14 mouse cellular contexts compared by ENCODE assay signal in genomic region chr2:157514353-157514752, GRCm38 (mm10). TPM values are rescaled to one million over a fixed set of nuclear protein-coding genes. Genes with fewer than 3 reads are reported as not detected.
A peak's percentile ranks its signal among the peaks of the same experiment; 100 is the strongest.
DNase-seq lines count a peak whose midpoint lies in the region; ATAC-seq and TF ChIP-seq lines count a peak whose summit lies in the region.
"Had no signal": no experiment of that assay in that cellular context is flagged by ENCODE, and none has a peak within 500 bp of the region (broad histone marks: within the 10 kb centered on the region; RNA-seq: fewer than 3 reads in every experiment).

No protein-coding gene starts in this region.

- no peaks in the 10 kb centered on the region for H3K36me3 ChIP-seq in forebrain, embryonic 11.5 days (ENCODE audit: control insufficient read depth, insufficient read depth, low read length)
- H3K36me3 ChIP-seq in forebrain, postnatal 0 days (ENCODE audit: insufficient read depth), result no peaks in the 10 kb centered on the region
- H3K36me3 ChIP-seq in forebrain, embryonic 12.5 days (replicated peaks), result no peaks in the 10 kb centered on the region
- no peaks in the 10 kb centered on the region for H3K36me3 ChIP-seq in limb, embryonic 14.5 days (ENCODE audit: control insufficient read depth, insufficient read depth, low read length)
- no peaks in the 10 kb centered on the region for H3K36me3 ChIP-seq in liver, postnatal 0 days (replicated peaks; ENCODE audit: insufficient read depth, low read length)
- no peaks in the 10 kb centered on the region for H3K36me3 ChIP-seq in lung, postnatal 0 days (ENCODE audit: insufficient read depth, low read length)
- H3K36me3 ChIP-seq: intestine, embryonic 15.5 days had no signal

- ATAC-seq in forebrain, embryonic 11.5 days (replicated peaks; ENCODE audit: low FRiP score), result peak; percentile 62
- ATAC-seq in forebrain, postnatal 0 days, result no peak
- ATAC-seq in forebrain, embryonic 12.5 days (ENCODE audit: low FRiP score), result no peak; the same call in 1 of the 2 replicates
- peak; percentile 72 for ATAC-seq in limb, embryonic 14.5 days (ENCODE audit: low FRiP score, low read depth)
- ATAC-seq in liver, postnatal 0 days, result no peak
- ATAC-seq in lung, postnatal 0 days, result no peak
- ATAC-seq in cerebellum, adult (ENCODE audit: insufficient number of reproducible peaks, low FRiP score, low TSS enrichment), result no peak
- ATAC-seq: intestine, embryonic 15.5 days had no signal

- TF ChIP-seq CTCF in forebrain, postnatal 0 days (IDR thresholded peaks at IDR 0.05; ENCODE audit: low read depth), result no peak
- no peak for TF ChIP-seq CTCF in brain, embryonic 14.5 days (IDR thresholded peaks at IDR 0.05; ENCODE audit: borderline replicate concordance, extremely low read depth, insufficient read depth, insufficient read length)
- no peak for TF ChIP-seq CTCF in liver, postnatal 0 days (IDR thresholded peaks at IDR 0.05; ENCODE audit: low read depth)
- no peak for TF ChIP-seq CTCF in lung, postnatal 0 days (IDR thresholded peaks at IDR 0.05)

- DNase-seq in forebrain, embryonic 11.5 days (ENCODE audit: low spot score), result no peak
- DNase-seq in forebrain, postnatal 0 days, result no peak
- peak; percentile 62 for DNase-seq in brain, embryonic 14.5 days (ENCODE audit: low read depth)
- peak; percentile 39 for DNase-seq in limb, embryonic 14.5 days (ENCODE audit: low spot score)
- no peak for DNase-seq in liver, postnatal 0 days
- DNase-seq in lung, postnatal 0 days (ENCODE audit: low spot score), result no peak
- DNase-seq: cerebellum, adult 11-12 months; right cerebral cortex, postnatal 25 days had no signal

- TF ChIP-seq EP300 in liver, postnatal 0 days (IDR thresholded peaks at IDR 0.05; ENCODE audit: low read depth), result no peak
- no peak for TF ChIP-seq EP300 in lung, postnatal 0 days (IDR thresholded peaks at IDR 0.05)

- H3K4me2 ChIP-seq in forebrain, embryonic 11.5 days (ENCODE audit: low read depth, low read length, severe bottlenecking), result no peak overlapping the region
- H3K4me2 ChIP-seq in forebrain, postnatal 0 days (ENCODE audit: low read depth), result no peak overlapping the region
- no peak overlapping the region for H3K4me2 ChIP-seq in forebrain, embryonic 12.5 days
- no peak overlapping the region for H3K4me2 ChIP-seq in limb, embryonic 14.5 days (replicated peaks; ENCODE audit: low read depth, low read length, severe bottlenecking)
- no peak overlapping the region for H3K4me2 ChIP-seq in liver, postnatal 0 days (ENCODE audit: low read depth, low read length)
- H3K4me2 ChIP-seq in lung, postnatal 0 days (replicated peaks; ENCODE audit: low read depth, low read length), result no peak overlapping the region
- H3K4me2 ChIP-seq: intestine, embryonic 15.5 days had no signal

- no peaks in the 10 kb centered on the region for H3K9me3 ChIP-seq in forebrain, embryonic 11.5 days (ENCODE audit: control insufficient read depth, low read length)
- no peaks in the 10 kb centered on the region for H3K9me3 ChIP-seq in forebrain, postnatal 0 days (ENCODE audit: low read length)
- H3K9me3 ChIP-seq in forebrain, embryonic 12.5 days, result no peaks in the 10 kb centered on the region
- no peaks in the 10 kb centered on the region for H3K9me3 ChIP-seq in limb, embryonic 14.5 days (ENCODE audit: control insufficient read depth, low read length)
- no peaks in the 10 kb centered on the region for H3K9me3 ChIP-seq in liver, postnatal 0 days (ENCODE audit: low read length)
- no peaks in the 10 kb centered on the region for H3K9me3 ChIP-seq in lung, postnatal 0 days (ENCODE audit: low read length)
- H3K9me3 ChIP-seq: intestine, embryonic 15.5 days; megakaryocyte, embryonic 14.5 days had no signal

- peaks cover 20% of the 10 kb centered on the region for H3K4me1 ChIP-seq in forebrain, embryonic 11.5 days (replicated peaks; ENCODE audit: control insufficient read depth, insufficient read depth, low read length)
- H3K4me1 ChIP-seq in forebrain, postnatal 0 days (ENCODE audit: insufficient read depth), result no peaks in the 10 kb centered on the region
- peaks cover 60% of the 10 kb centered on the region for H3K4me1 ChIP-seq in forebrain, embryonic 12.5 days
- peaks cover 18% of the 10 kb centered on the region for H3K4me1 ChIP-seq in limb, embryonic 14.5 days (ENCODE audit: control insufficient read depth, insufficient read depth, low read length)
- H3K4me1 ChIP-seq in liver, postnatal 0 days (ENCODE audit: insufficient read depth), result peaks cover 17% of the 10 kb centered on the region
- H3K4me1 ChIP-seq in lung, postnatal 0 days (ENCODE audit: insufficient read depth, low read depth, low read length), result no peaks in the 10 kb centered on the region
- H3K4me1 ChIP-seq: intestine, embryonic 15.5 days had no signal

- H3K27me3 ChIP-seq in forebrain, embryonic 11.5 days (ENCODE audit: control insufficient read depth, insufficient read depth, low read length), result 0 out of 2 replicates have a peak, but pooled peaks cover 2% of the 10 kb centered on the region
- no peaks in the 10 kb centered on the region for H3K27me3 ChIP-seq in forebrain, postnatal 0 days (ENCODE audit: insufficient read depth, low read length)
- H3K27me3 ChIP-seq in forebrain, embryonic 12.5 days, result peaks cover 21% of the 10 kb centered on the region
- H3K27me3 ChIP-seq in limb, embryonic 14.5 days (ENCODE audit: control insufficient read depth, insufficient read depth, low read length), result no peaks in the 10 kb centered on the region
- no peaks in the 10 kb centered on the region for H3K27me3 ChIP-seq in liver, postnatal 0 days (ENCODE audit: insufficient read depth, low read length)
- no peaks in the 10 kb centered on the region for H3K27me3 ChIP-seq in lung, postnatal 0 days (replicated peaks; ENCODE audit: insufficient read depth, low read length)
- H3K27me3 ChIP-seq: intestine, embryonic 15.5 days had no signal

- WGBS in forebrain, embryonic 11.5 days, result 1% methylated on average over 4 of the region's 4 CpGs
- 9% methylated on average over 4 of the region's 4 CpGs for WGBS in forebrain, postnatal 0 days
- under 1% methylated on average over 4 of the region's 4 CpGs for WGBS in forebrain, embryonic 12.5 days
- 22% methylated on average over 4 of the region's 4 CpGs for WGBS in limb, embryonic 14.5 days
- WGBS in liver, postnatal 0 days (ENCODE audit: insufficient replicate concordance), result 38% methylated on average over 4 of the region's 4 CpGs
- WGBS in lung, postnatal 0 days, result 16% methylated on average over 4 of the region's 4 CpGs

- H3K4me3 ChIP-seq in forebrain, embryonic 11.5 days (ENCODE audit: low read depth, low read length), result no peak overlapping the region
- no peak overlapping the region for H3K4me3 ChIP-seq in forebrain, postnatal 0 days (ENCODE audit: low read depth, low read length)
- H3K4me3 ChIP-seq in forebrain, embryonic 12.5 days (replicated peaks), result no peak overlapping the region
- H3K4me3 ChIP-seq in limb, embryonic 14.5 days (replicated peaks; ENCODE audit: low read length), result no peak overlapping the region
- no peak overlapping the region for H3K4me3 ChIP-seq in liver, postnatal 0 days (ENCODE audit: low read depth, low read length)
- H3K4me3 ChIP-seq in lung, postnatal 0 days (ENCODE audit: low read depth, low read length), result no peak overlapping the region
- H3K4me3 ChIP-seq: intestine, embryonic 15.5 days; layer of hippocampus, adult 2 months; megakaryocyte, embryonic 14.5 days had no signal

- no peak for TF ChIP-seq POLR2A in brain, embryonic 14.5 days (IDR thresholded peaks at IDR 0.05; ENCODE audit: borderline replicate concordance, extremely low read depth, insufficient read depth, insufficient read length, poor library complexity, severe bottlenecking)
- TF ChIP-seq POLR2A in limb, embryonic 14.5 days (IDR thresholded peaks at IDR 0.05; ENCODE audit: borderline replicate concordance, extremely low read depth, insufficient read depth, insufficient read length), result no peak

- peak overlapping the region; percentile 16; the same call in 1 of the 2 replicates for H3K9ac ChIP-seq in forebrain, embryonic 11.5 days (ENCODE audit: low read length)
- H3K9ac ChIP-seq in forebrain, postnatal 0 days, result no peak overlapping the region
- H3K9ac ChIP-seq in forebrain, embryonic 12.5 days, result 0 out of 2 replicates have a peak overlapping the region, but pooled peaks have one; percentile 17
- H3K9ac ChIP-seq in limb, embryonic 14.5 days (ENCODE audit: low read depth, low read length, severe bottlenecking), result no peak overlapping the region
- H3K9ac ChIP-seq in liver, postnatal 0 days (replicated peaks), result no peak overlapping the region
- no peak overlapping the region for H3K9ac ChIP-seq in lung, postnatal 0 days (replicated peaks; ENCODE audit: low read depth)
- H3K9ac ChIP-seq: intestine, embryonic 15.5 days had no signal

- H3K27ac ChIP-seq in forebrain, embryonic 11.5 days (ENCODE audit: low read depth, low read length), result peak overlapping the region; percentile 79
- H3K27ac ChIP-seq in forebrain, postnatal 0 days (ENCODE audit: low read depth, low read length), result no peak overlapping the region
- H3K27ac ChIP-seq in forebrain, embryonic 12.5 days, result peak overlapping the region; percentile 78
- H3K27ac ChIP-seq in limb, embryonic 14.5 days (replicated peaks; ENCODE audit: low read depth, low read length), result 0 out of 2 replicates have a peak overlapping the region, but pooled peaks have one; percentile 3
- no peak overlapping the region for H3K27ac ChIP-seq in liver, postnatal 0 days (ENCODE audit: low read depth)
- H3K27ac ChIP-seq in lung, postnatal 0 days (ENCODE audit: low read length), result no peak overlapping the region
- H3K27ac ChIP-seq: intestine, embryonic 15.5 days; layer of hippocampus, adult 2 months had no signal

RNA-seq across cellular contexts. Expression of gene Nnat, which starts 45.5 kb away (rescaled TPM):
- 2,785 and 3,035 TPM in 2 replicates for polyA plus RNA-seq in forebrain, embryonic 11.5 days (2014; fragmentation: Nextera tagmentation; extraction: Ambion mirVana)
- 4,630 and 7,303 TPM in 2 replicates for total RNA-seq in forebrain, postnatal 0 days (2014; rRNA removed)
- polyA plus RNA-seq in forebrain, postnatal 0 days (2015; fragmentation: Nextera tagmentation; extraction: Ambion mirVana), result 6,353 and 7,049 TPM in 2 replicates
- polyA plus RNA-seq in brain, embryonic 14.5 days (2012; rRNA removed), result 8,068 and 9,838 TPM in 2 replicates
- 5,265 and 5,863 TPM in 2 replicates for polyA plus RNA-seq in forebrain, embryonic 12.5 days (2016; fragmentation: Nextera tagmentation; extraction: Ambion mirVana)
- polyA plus RNA-seq in limb, embryonic 14.5 days (2012; rRNA removed), result 452 and 589 TPM in 2 replicates
- polyA plus RNA-seq in limb, embryonic 14.5 days (2014; fragmentation: Nextera tagmentation; extraction: Ambion mirVana), result 299 and 356 TPM in 2 replicates
- polyA plus RNA-seq in liver, postnatal 0 days (2015; fragmentation: Nextera tagmentation; extraction: Ambion mirVana), result 6.2 and 6.6 TPM in 2 replicates
- polyA plus RNA-seq in lung, postnatal 0 days (2015; fragmentation: Nextera tagmentation; extraction: Ambion mirVana), result 101 and 151 TPM in 2 replicates
- total RNA-seq: granulocyte monocyte progenitor cell, adult 5-6 weeks had no signal

RNA-seq across cellular contexts. Expression of gene Blcap, which starts 56.7 kb away (rescaled TPM):
- 111 and 123 TPM in 2 replicates for polyA plus RNA-seq in forebrain, embryonic 11.5 days (2014; fragmentation: Nextera tagmentation; extraction: Ambion mirVana)
- 166 and 208 TPM in 2 replicates for total RNA-seq in forebrain, postnatal 0 days (2014; rRNA removed)
- polyA plus RNA-seq in forebrain, postnatal 0 days (2015; fragmentation: Nextera tagmentation; extraction: Ambion mirVana), result 231 and 295 TPM in 2 replicates
- polyA plus RNA-seq in brain, embryonic 14.5 days (2012; rRNA removed), result 225 and 231 TPM in 2 replicates
- 144 and 156 TPM in 2 replicates for polyA plus RNA-seq in forebrain, embryonic 12.5 days (2016; fragmentation: Nextera tagmentation; extraction: Ambion mirVana)
- 65.4 and 83.0 TPM in 2 replicates for polyA plus RNA-seq in limb, embryonic 14.5 days (2012; rRNA removed)
- polyA plus RNA-seq in limb, embryonic 14.5 days (2014; fragmentation: Nextera tagmentation; extraction: Ambion mirVana), result 60.3 and 74.2 TPM in 2 replicates
- polyA plus RNA-seq in liver, postnatal 0 days (2015; fragmentation: Nextera tagmentation; extraction: Ambion mirVana), result 12.5 and 13.3 TPM in 2 replicates
- 59.0 and 68.8 TPM in 2 replicates for polyA plus RNA-seq in lung, postnatal 0 days (2015; fragmentation: Nextera tagmentation; extraction: Ambion mirVana)

Comparison
In these comparisons a context has a peak if more than half of its experiments do, and no peak if none do; other contexts are left out.
1. ATAC-seq: peak in forebrain, embryonic 11.5 days (single experiment) and limb, embryonic 14.5 days (single experiment); none in forebrain, postnatal 0 days (single experiment), forebrain, embryonic 12.5 days (single experiment), liver, postnatal 0 days (single experiment), lung, postnatal 0 days (single experiment) and cerebellum, adult (single experiment).
2. H3K27ac ChIP-seq: peak in forebrain, embryonic 11.5 days (single experiment), forebrain, embryonic 12.5 days (single experiment) and limb, embryonic 14.5 days (single experiment); none in forebrain, postnatal 0 days (single experiment), liver, postnatal 0 days (single experiment) and lung, postnatal 0 days (single experiment).
3. H3K9ac ChIP-seq: peak in forebrain, embryonic 11.5 days (single experiment) and forebrain, embryonic 12.5 days (single experiment); none in forebrain, postnatal 0 days (single experiment), limb, embryonic 14.5 days (single experiment), liver, postnatal 0 days (single experiment) and lung, postnatal 0 days (single experiment).
4. DNase-seq: peak in brain, embryonic 14.5 days (single experiment) and limb, embryonic 14.5 days (single experiment); none in forebrain, embryonic 11.5 days (single experiment), forebrain, postnatal 0 days (single experiment), liver, postnatal 0 days (single experiment) and lung, postnatal 0 days (single experiment).
5. RNA of gene Nnat, which starts 45.5 kb away (polyA plus RNA-seq): 8,068 to 9,838 TPM in brain, embryonic 14.5 days, 6,353 to 7,049 TPM in forebrain, postnatal 0 days, 5,265 to 5,863 TPM in forebrain, embryonic 12.5 days, 2,785 to 3,035 TPM in forebrain, embryonic 11.5 days, 299 to 589 TPM in limb, embryonic 14.5 days and 101 to 151 TPM in lung, postnatal 0 days; 6.2 to 6.6 TPM in liver, postnatal 0 days; every median in the first group is over 10 times any median in the second.